Mouse (Mus musculus) kidney, embryonic 15.5 days (tissue): ENCODE data around the gene Gm3409. TPM values are rescaled to one million over a fixed set of nuclear protein-coding genes. Genes with fewer than 3 reads are reported as not detected.

Experiments used
- ATAC-seq: fragments of 200-750 bp; cut with Nextera tagmentation; replicated peaks from 2 replicates; pipeline ENCODE4 v1.8.0; 2017; ENCODE audit warnings: moderate TSS enrichment; ENCODE audit not compliant: low FRiP score
- H3K27ac ChIP-seq: fragments of 300-500 bp; sonication (generic); 2 replicates; pipeline ENCODE4 v1.5.1; 2015; ENCODE audit warnings: mild to moderate bottlenecking, inconsistent platforms
- H3K27me3 ChIP-seq: fragments of 300-500 bp; sonication (generic); 2 replicates; pipeline ENCODE4 v1.6.1; 2015; ENCODE audit warnings: inconsistent platforms
- H3K36me3 ChIP-seq: fragments of 300-500 bp; sonication (generic); 2 replicates; pipeline ENCODE4 v1.6.1; 2015; ENCODE audit warnings: inconsistent platforms
- H3K4me1 ChIP-seq: fragments of 300-500 bp; sonication (generic); 2 replicates; pipeline ENCODE4 v1.6.1; 2015; ENCODE audit warnings: inconsistent platforms
- H3K4me2 ChIP-seq: fragments of 300-500 bp; sonication (generic); 2 replicates; pipeline ENCODE4 v1.6.1; 2015; ENCODE audit warnings: moderate library complexity, mild to moderate bottlenecking, inconsistent platforms
- H3K4me3 ChIP-seq: fragments of 300-500 bp; sonication (generic); replicated peaks from 2 replicates; pipeline ENCODE4 v1.5.1; 2015; ENCODE audit warnings: mild to moderate bottlenecking, inconsistent platforms
- H3K9ac ChIP-seq: fragments of 300-500 bp; sonication (generic); 2 replicates; pipeline ENCODE4 v1.6.1; 2015; ENCODE audit warnings: mild to moderate bottlenecking, inconsistent platforms
- H3K9me3 ChIP-seq: fragments of 300-500 bp; sonication (generic); replicated peaks from 2 replicates; pipeline ENCODE4 v1.6.1; 2016; ENCODE audit warnings: inconsistent platforms
- WGBS: fragments of 180-500 bp; shearing (Covaris S2); methylation state at CpG from one replicate; pipeline ENCODE4 v1.1.7; 2015; ENCODE audit warnings: mixed read lengths; 5-methylcytosine and 5-hydroxymethylcytosine counted together
- polyA plus RNA-seq: library from polyadenylated mRNA; unstranded; fragments of >200 nt; fragmentation: Nextera tagmentation; extraction: Ambion mirVana; gene quantifications from 2 replicates; pipeline ENCODE4 v1.2.1, GENCODE M21; 2015

Gm3409 gene
- polyA plus RNA-seq, 1 experiment from 2014 or later: not detected

DNA sequence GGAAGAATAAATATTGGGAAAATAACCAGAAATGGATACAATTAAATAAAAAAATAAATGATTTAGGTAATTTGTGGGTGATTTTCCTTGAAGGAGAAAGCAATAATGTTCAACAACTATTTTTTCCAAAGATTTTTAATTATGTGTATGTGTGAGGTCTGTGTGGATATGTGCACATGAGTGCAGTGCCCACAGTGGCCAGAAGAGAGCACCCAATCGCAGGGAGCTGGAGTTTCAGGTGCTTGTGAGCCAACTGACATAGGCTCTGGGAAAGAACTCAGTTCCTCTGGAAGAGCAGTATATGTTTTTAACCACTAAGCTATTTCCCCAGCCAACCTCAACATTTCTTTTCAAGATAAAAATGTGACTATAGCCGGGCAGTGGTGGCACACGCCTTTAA is 39.2 kb downstream of the Gm3409 start:
- 92% methylated on average over 3 of the region's 3 CpGs for WGBS
- H3K9ac ChIP-seq: no peak overlapping the region
- H3K36me3 ChIP-seq: no peaks in the 10 kb centered on the region
- H3K27ac ChIP-seq: no peak overlapping the region
- H3K4me1 ChIP-seq: no peaks in the 10 kb centered on the region
- no peak overlapping the region for H3K4me3 ChIP-seq
- H3K4me2 ChIP-seq: no peak overlapping the region
- no peak for ATAC-seq
- H3K9me3 ChIP-seq: no peaks in the 10 kb centered on the region
- H3K27me3 ChIP-seq: no peaks in the 10 kb centered on the region

DNA sequence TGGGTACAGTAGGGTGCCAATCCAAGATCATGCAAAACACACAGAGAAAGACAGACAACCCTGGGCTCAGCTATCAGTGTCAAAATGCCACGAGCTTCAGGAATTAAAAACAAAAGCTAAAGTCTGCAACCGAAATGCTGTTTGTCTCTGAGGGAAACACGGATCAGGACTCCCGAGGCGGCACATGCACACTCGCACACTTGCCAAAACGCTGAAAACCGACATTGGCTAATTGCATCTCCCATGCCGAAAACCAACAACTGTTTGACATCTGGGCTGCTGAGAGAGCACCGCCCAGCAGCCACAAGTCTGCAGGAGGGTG is 46.7 kb downstream of the Gm3409 start:
- Histone ChIP-seq H3K4me1 (peaks cover 23% of the 10 kb centered on the region), H3K4me3 (peak overlapping the region; percentile 60), H3K27ac (no peak overlapping the region), H3K9ac (peak overlapping the region; percentile 43; the same call in 1 of the 2 replicates), H3K27me3 (peaks cover 38% of the 10 kb centered on the region), H3K4me2 (peak overlapping the region; percentile 97), H3K36me3 (no peaks in the 10 kb centered on the region), H3K9me3 (no peaks in the 10 kb centered on the region)
- 10% methylated on average over 10 of the region's 10 CpGs for WGBS
- no peak for ATAC-seq

DNA sequence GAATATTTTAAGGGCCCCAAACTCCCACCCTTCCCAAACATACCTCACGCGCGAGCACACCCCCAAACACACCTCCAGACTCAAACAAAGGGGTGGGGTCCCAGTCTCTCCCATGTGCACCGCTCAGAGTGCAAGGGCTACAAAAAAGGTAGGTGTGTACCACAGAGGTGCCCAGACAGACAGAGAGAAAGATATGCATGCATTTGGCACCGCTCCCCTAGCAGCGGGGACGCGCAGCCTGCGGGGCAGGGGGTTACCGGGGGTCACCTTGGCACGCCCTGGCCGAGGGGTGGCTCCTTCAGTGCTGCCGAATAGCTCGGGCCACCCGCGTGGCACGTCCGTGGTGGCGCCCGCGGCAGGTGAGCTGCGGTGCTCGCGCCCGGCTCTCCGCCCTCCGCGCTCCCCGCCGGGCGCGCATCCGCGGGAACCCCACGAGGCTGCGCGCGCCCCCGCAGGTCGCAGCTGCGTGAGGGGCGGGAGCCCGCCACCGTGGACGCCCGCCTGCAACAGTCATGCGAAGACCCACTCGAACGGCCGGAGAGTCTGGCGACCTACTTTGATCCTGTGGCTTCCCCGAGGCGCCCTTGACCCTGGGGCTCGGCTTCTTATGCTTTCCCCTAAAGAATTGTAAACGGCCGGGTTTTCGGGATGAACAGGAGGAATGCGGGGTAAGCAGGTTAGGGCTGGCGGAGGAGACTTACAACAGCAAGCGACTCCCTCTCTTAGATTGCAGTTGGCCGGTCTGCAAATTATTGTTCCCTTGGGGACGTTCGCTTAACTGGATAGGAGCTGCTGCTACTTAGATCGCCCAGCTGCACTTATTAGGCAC is 47.2 kb downstream of the Gm3409 start, which contains the start of gene Gpr12:
Gpr12 (minus strand) TSS at position 762 of the 829 bp plus-strand sequence.
- WGBS: under 1% methylated on average over 63 of the region's 64 CpGs
- H3K4me1 ChIP-seq: peaks cover 23% of the 10 kb centered on the region
- H3K36me3 ChIP-seq: no peaks in the 10 kb centered on the region
- peak within 1 kb of the TSS; percentile 60 for H3K4me3 ChIP-seq
- H3K27me3 ChIP-seq: peaks cover 38% of the 10 kb centered on the region
- H3K4me2 ChIP-seq: peak within 1 kb of the TSS; percentile 97
- no peaks in the 10 kb centered on the region for H3K9me3 ChIP-seq
- peak; percentile 69 for ATAC-seq
- H3K27ac ChIP-seq: no peak within 1 kb of the TSS
- peak within 1 kb of the TSS; percentile 43 for H3K9ac ChIP-seq

DNA sequence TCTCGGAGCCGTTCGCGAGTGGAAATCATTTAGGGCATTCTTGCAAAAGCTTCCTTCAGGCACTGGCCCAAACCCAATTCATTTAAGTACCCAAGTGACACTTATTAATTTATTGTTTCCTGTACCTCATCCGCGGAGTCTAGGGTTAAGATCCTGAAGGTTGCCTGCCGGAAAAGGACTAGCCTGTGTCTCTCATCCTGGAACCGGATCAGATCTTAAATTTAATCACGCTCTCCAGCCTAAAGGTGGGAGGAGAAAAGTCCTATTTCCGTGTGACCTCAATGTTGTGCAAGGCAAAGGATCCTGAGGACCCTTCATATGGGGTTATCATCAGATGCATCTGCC is 47.8 kb downstream of the Gm3409 start:
- no peak overlapping the region for H3K9ac ChIP-seq
- no peaks in the 10 kb centered on the region for H3K36me3 ChIP-seq
- peak overlapping the region; percentile 60 for H3K4me3 ChIP-seq
- H3K4me1 ChIP-seq: peaks cover 23% of the 10 kb centered on the region
- peak; percentile 26; the same call in 1 of the 2 replicates for ATAC-seq
- peak overlapping the region; percentile 97 for H3K4me2 ChIP-seq
- no peaks in the 10 kb centered on the region for H3K9me3 ChIP-seq
- peaks cover 38% of the 10 kb centered on the region for H3K27me3 ChIP-seq
- under 1% methylated on average over 10 of the region's 10 CpGs for WGBS
- H3K27ac ChIP-seq: no peak overlapping the region

DNA sequence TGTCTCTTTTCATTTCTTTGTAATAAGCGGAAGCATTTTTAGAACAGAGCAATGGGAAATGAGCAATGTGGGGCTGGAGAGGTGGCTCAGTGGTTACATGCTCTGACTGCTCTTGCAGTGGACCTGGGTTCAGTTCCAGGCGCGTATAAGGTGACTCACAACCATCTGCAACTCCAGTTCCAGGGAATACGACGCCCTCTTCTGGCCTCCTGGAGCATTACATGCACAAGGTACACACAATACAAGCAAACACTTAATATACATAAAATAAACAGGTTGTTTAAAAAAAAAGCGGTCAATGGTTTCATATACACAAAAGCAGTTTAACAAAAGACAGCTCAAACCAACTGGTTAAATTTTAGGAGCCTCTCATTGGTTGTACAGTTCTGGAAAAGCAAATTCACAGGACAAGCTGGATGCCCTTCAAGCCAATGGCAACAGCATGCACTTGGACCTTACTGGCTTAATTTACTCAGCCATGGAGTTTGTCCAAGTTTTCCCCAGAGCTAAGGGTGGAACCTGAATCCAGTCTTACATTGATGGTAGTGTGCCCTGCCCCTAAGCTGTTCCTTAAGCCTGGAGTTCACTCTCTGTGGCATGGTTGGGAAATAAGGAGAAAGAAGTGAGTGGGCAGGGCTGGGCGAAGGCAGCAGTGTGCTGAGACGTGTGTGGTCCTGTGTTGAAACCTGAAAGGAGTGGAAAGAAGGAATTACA is 49.1 kb downstream of the Gm3409 start:
- 76% methylated on average over 8 of the region's 8 CpGs for WGBS
- no peak for ATAC-seq
- H3K9me3 ChIP-seq: no peaks in the 10 kb centered on the region

More for the DNA sequence above, 49.1 kb downstream of the Gm3409 start:
- H3K36me3 ChIP-seq: no peaks in the 10 kb centered on the region
- H3K27ac ChIP-seq: no peak overlapping the region
- no peak overlapping the region for H3K4me3 ChIP-seq
- H3K9ac ChIP-seq: no peak overlapping the region
- H3K27me3 ChIP-seq: peaks cover 38% of the 10 kb centered on the region
- no peak overlapping the region for H3K4me2 ChIP-seq
- H3K4me1 ChIP-seq: peaks cover 23% of the 10 kb centered on the region

Other genes with a start within 250 kb of the Gm3409 start
- 3.2 and 3.3 TPM in 2 replicates for gene Wasf3, start 152.7 kb upstream of the Gm3409 start, polyA plus RNA-seq
- gene Gm6408, start 55.7 kb upstream of the Gm3409 start, polyA plus RNA-seq: not detected in 2 replicates
- not detected in 2 replicates for gene Gm6370, start 46.3 kb upstream of the Gm3409 start, polyA plus RNA-seq
- not detected in 2 replicates for gene 4930449I24Rik, start 35.2 kb upstream of the Gm3409 start, polyA plus RNA-seq
- gene Gm3402, start 23.5 kb upstream of the Gm3409 start, polyA plus RNA-seq: not detected in 2 replicates
- not detected in 2 replicates for gene Gm3404, start 11.8 kb upstream of the Gm3409 start, polyA plus RNA-seq
- gene Gm3415, start 18.5 kb downstream of the Gm3409 start, polyA plus RNA-seq: not detected in 2 replicates
- gene Gpr12, start 47.6 kb downstream of the Gm3409 start, polyA plus RNA-seq: 0.57 and 0.58 TPM in 2 replicates